Mouse (Mus musculus) liver, embryonic 14.5 days (tissue): ENCODE measurements around the gene Gtf3c5.

ENCODE experiments used
- CTCF ChIP-seq: IDR thresholded peaks from 2 replicates; pipeline ENCODE4 v1.5.1; 2016; ENCODE audit warnings: antibody characterized with exemption, low read depth, control low read depth
- EP300 ChIP-seq: IDR thresholded peaks from 2 replicates; pipeline ENCODE4 v1.6.1; 2016; ENCODE audit warnings: antibody characterized with exemption, low read depth

DNA sequence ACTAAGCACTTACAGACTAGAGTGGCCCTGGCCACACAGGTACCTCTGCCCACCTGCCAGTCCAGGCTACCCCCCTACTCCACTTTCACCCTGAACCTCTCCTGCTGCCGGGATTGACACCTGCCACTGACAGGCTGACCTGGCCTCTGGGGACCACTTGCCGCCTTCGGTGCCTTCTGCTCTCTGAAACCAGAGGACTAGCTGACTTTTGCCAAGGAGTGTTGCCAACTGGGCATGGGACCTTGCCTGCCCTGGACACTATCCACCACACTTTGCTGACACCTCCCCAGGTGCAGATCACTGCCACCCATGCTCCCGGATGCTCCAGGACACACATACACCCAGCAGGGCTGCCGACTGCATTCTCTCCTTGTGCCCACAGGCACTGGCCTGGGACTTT is 31.2 kb downstream of the Gtf3c5 start:
- no peak for TF ChIP-seq EP300
- no peak for TF ChIP-seq CTCF
